Comparison of ENCODE assay signal across 31 mouse cellular contexts in genomic region chr15:97461060-97461459, GRCm38 (mm10).
DNase-seq lines count a peak whose midpoint lies in the region; ATAC-seq and TF ChIP-seq lines count a peak whose summit lies in the region.
"Had no signal": no experiment of that assay in that cellular context is flagged by ENCODE, and none has a peak within 500 bp of the region (broad histone marks: within the 10 kb centered on the region; RNA-seq: fewer than 3 reads in every experiment).

No protein-coding gene starts in this region.

- H3K4me3 ChIP-seq in ES-Bruce4 (ENCODE audit: low read depth, low read length) (peak overlapping the region; percentile 19; the same call in 1 of the 2 replicates), MEL (ENCODE audit: control insufficient read depth in 1 of 2, insufficient read depth in 1 of 2, low read depth in 2 of 2, low read length in 2 of 2) (no peak overlapping the region)
- H3K4me3 ChIP-seq: embryonic facial prominence, embryonic 10.5 days; embryonic facial prominence, embryonic 13.5 days; erythroblast, embryonic 14.5 days; forebrain, embryonic 12.5 days; forebrain, embryonic 15.5 days; heart, adult 2 months; heart, embryonic 10.5 days; heart, embryonic 13.5 days had no signal

- no peak for TF ChIP-seq RAD21 in MEL (IDR thresholded peaks at IDR 0.05; ENCODE audit: low read depth, low read length)

- peak; percentile 3 for DNase-seq in testis, postnatal 10 days (ENCODE audit: low spot score)
- DNase-seq in testis, postnatal 14 days (ENCODE audit: low spot score) = no peak
- DNase-seq in MEL (ENCODE audit: low read depth, low spot score) = peak; percentile 53
- peak; percentile 69 for DNase-seq in ZHBTc4 (ENCODE audit: low read depth, low spot score)
- DNase-seq in left cerebral cortex, adult 18-20 months (ENCODE audit: low spot score in 2 of 2) = no peak
- DNase-seq in yolk sac, embryonic 10.5 days (ENCODE audit: low spot score) = no peak
- DNase-seq: adrenal gland, adult 8-10 months; adrenal gland, postnatal 25 days; cerebellum, adult 11-12 months; cerebellum, adult 8-10 months; cerebellum, postnatal 10 days; cerebellum, postnatal 36 days; embryo, embryonic 11 days; gastrocnemius, postnatal 25 days; heart, postnatal 14 days; heart, postnatal 4 days had no signal

- peaks cover 2% of the 10 kb centered on the region for H3K4me1 ChIP-seq in ES-Bruce4 (ENCODE audit: control insufficient read depth, insufficient read depth, low read length)
- H3K4me1 ChIP-seq in MEL (ENCODE audit: control insufficient read depth in 1 of 2, insufficient read depth in 2 of 2, low read length in 2 of 2) = no peaks in the 10 kb centered on the region; a peak in 1 of 4 replicates
- H3K4me1 ChIP-seq: forebrain, embryonic 12.5 days; forebrain, embryonic 15.5 days; heart, embryonic 13.5 days had no signal

- H3K9me3 ChIP-seq in ES-Bruce4 (replicated peaks; ENCODE audit: control insufficient read depth, insufficient read depth, low read length, poor library complexity, severe bottlenecking) = no peaks in the 10 kb centered on the region
- H3K9me3 ChIP-seq in MEL (replicated peaks; ENCODE audit: insufficient read depth, low read length) = no peaks in the 10 kb centered on the region
- H3K9me3 ChIP-seq: embryonic facial prominence, embryonic 10.5 days; embryonic facial prominence, embryonic 13.5 days; forebrain, embryonic 12.5 days; forebrain, embryonic 15.5 days; heart, embryonic 10.5 days; heart, embryonic 13.5 days had no signal

- no peak for ATAC-seq in granulocyte monocyte progenitor cell, adult 5-6 weeks (replicated peaks; ENCODE audit: poor library complexity, severe bottlenecking)
- ATAC-seq: activated CD4-positive, CD25-positive, alpha-beta regulatory T cell, adult 4 months; forebrain, embryonic 15.5 days; hindbrain, postnatal 0 days; inflammation-experienced regulatory T-cells, adult 6 months; Patski had no signal

- TF ChIP-seq EP300 in ES-Bruce4 (IDR thresholded peaks at IDR 0.05; ENCODE audit: insufficient read depth, low read depth, low read length) (no peak), MEL (IDR thresholded peaks at IDR 0.05; ENCODE audit: low read depth in 1 of 2, low read length in 2 of 2) (no peak)

- no peak overlapping the region for H3K9ac ChIP-seq in ES-Bruce4 (ENCODE audit: low read depth, poor library complexity, severe bottlenecking)
- H3K9ac ChIP-seq in MEL (ENCODE audit: control insufficient read depth, low read depth, low read length, poor library complexity, severe bottlenecking) = no peak overlapping the region
- H3K9ac ChIP-seq: embryonic facial prominence, embryonic 13.5 days; forebrain, embryonic 12.5 days; forebrain, embryonic 15.5 days; heart, embryonic 13.5 days; hindbrain, embryonic 14.5 days had no signal

- H3K27me3 ChIP-seq in ES-Bruce4 (ENCODE audit: control insufficient read depth, insufficient read depth, low read length, poor library complexity, severe bottlenecking) (no peaks in the 10 kb centered on the region), MEL (ENCODE audit: control insufficient read depth in 1 of 2, insufficient read depth in 2 of 2, low read length in 2 of 2) (no peaks in the 10 kb centered on the region)
- H3K27me3 ChIP-seq: forebrain, embryonic 12.5 days; forebrain, embryonic 15.5 days; heart, embryonic 13.5 days; Patski had no signal

- H3K36me3 ChIP-seq in ES-Bruce4 (ENCODE audit: control insufficient read depth, insufficient read depth, low read length, poor library complexity, severe bottlenecking) = no peaks in the 10 kb centered on the region
- no peaks in the 10 kb centered on the region for H3K36me3 ChIP-seq in MEL (ENCODE audit: control insufficient read depth in 1 of 2, insufficient read depth in 2 of 2, low read length in 2 of 2)
- H3K36me3 ChIP-seq: embryonic facial prominence, embryonic 10.5 days; embryonic facial prominence, embryonic 13.5 days; forebrain, embryonic 12.5 days; forebrain, embryonic 15.5 days; heart, embryonic 10.5 days; heart, embryonic 13.5 days had no signal

- TF ChIP-seq POLR2A in ES-Bruce4 (IDR thresholded peaks at IDR 0.05; ENCODE audit: insufficient read depth, low read length) = no peak
- TF ChIP-seq POLR2A in MEL (IDR thresholded peaks at IDR 0.05; ENCODE audit: control insufficient read depth in 1 of 2, insufficient read depth in 1 of 2, low read depth in 1 of 2, low read length in 2 of 2, poor library complexity in 1 of 2) = no peak

- H3K27ac ChIP-seq in ES-Bruce4 (ENCODE audit: insufficient read depth, low read length) (peak overlapping the region; percentile 12; the same call in 1 of the 2 replicates), MEL (ENCODE audit: control insufficient read depth, low read depth, low read length) (no peak overlapping the region)
- H3K27ac ChIP-seq: embryonic facial prominence, embryonic 10.5 days; embryonic facial prominence, embryonic 13.5 days; forebrain, embryonic 12.5 days; forebrain, embryonic 15.5 days; heart, adult 2 months; heart, embryonic 10.5 days; heart, embryonic 13.5 days; hindbrain, embryonic 14.5 days; hindbrain, postnatal 0 days had no signal

- H3K79me2 ChIP-seq in MEL (ENCODE audit: control insufficient read depth, insufficient read depth, low read length, poor library complexity) = no peaks in the 10 kb centered on the region

- TF ChIP-seq CTCF in ES-Bruce4 (IDR thresholded peaks at IDR 0.05; ENCODE audit: low read depth, low read length) = no peak
- no peak for TF ChIP-seq CTCF in MEL (IDR thresholded peaks at IDR 0.05 in 2 of 3, conservative IDR thresholded peaks at IDR 0.05 in 1 of 3; ENCODE audit: control insufficient read depth in 1 of 3, insufficient read depth in 1 of 3, low read depth in 2 of 3, low read length in 3 of 3, poor library complexity in 1 of 3, severe bottlenecking in 1 of 3)

TF ChIP-seq in MEL, 35 proteins besides CTCF, POLR2A, EP300 and RAD21:
- no peak for TF ChIP-seq UBTF (IDR thresholded peaks at IDR 0.05; ENCODE audit: borderline replicate concordance, insufficient read depth, low read depth, low read length)
- TF ChIP-seq ZNF384 (IDR thresholded peaks at IDR 0.05; ENCODE audit: low read depth, low read length) = no peak
- no peak for TF ChIP-seq MAZ (IDR thresholded peaks at IDR 0.05; ENCODE audit: low read depth, low read length)
- no peak for TF ChIP-seq TBP (IDR thresholded peaks at IDR 0.05; ENCODE audit: low read depth, low read length)
- no peak for TF ChIP-seq TCF12 (IDR thresholded peaks at IDR 0.05; ENCODE audit: low read depth, low read length)
- no peak for TF ChIP-seq MAFK (IDR thresholded peaks at IDR 0.05; ENCODE audit: borderline replicate concordance, low read depth, low read length)
- no peak for TF ChIP-seq CHD1 (IDR thresholded peaks at IDR 0.05; ENCODE audit: low read depth, low read length)
- no peak for TF ChIP-seq MAX (IDR thresholded peaks at IDR 0.05; ENCODE audit: low read length)
- no peak for TF ChIP-seq GABPA (IDR thresholded peaks at IDR 0.05; ENCODE audit: low read depth, low read length)
- no peak for TF ChIP-seq ZKSCAN1 (IDR thresholded peaks at IDR 0.05; ENCODE audit: low read depth, low read length)
- TF ChIP-seq POLR2AphosphoS5 (IDR thresholded peaks at IDR 0.05; ENCODE audit: borderline replicate concordance, low read depth, low read length) = no peak
- no peak for TF ChIP-seq JUND (IDR thresholded peaks at IDR 0.05; ENCODE audit: low read depth, low read length)
- TF ChIP-seq SMC3 (IDR thresholded peaks at IDR 0.05; ENCODE audit: low read depth, low read length) = no peak
- TF ChIP-seq ZC3H11A (IDR thresholded peaks at IDR 0.05; ENCODE audit: low read depth, low read length) = no peak
- no peak for TF ChIP-seq USF2 (IDR thresholded peaks at IDR 0.05; ENCODE audit: borderline replicate concordance in 1 of 2, insufficient read depth in 1 of 2, low read depth in 1 of 2, low read length in 2 of 2)
- TF ChIP-seq TAL1 (IDR thresholded peaks at IDR 0.05; ENCODE audit: low read length) = no peak
- no peak for TF ChIP-seq SIN3A (IDR thresholded peaks at IDR 0.05; ENCODE audit: low read length)
- no peak for TF ChIP-seq HCFC1 (IDR thresholded peaks at IDR 0.05; ENCODE audit: low read depth, low read length)
- TF ChIP-seq USF1 (IDR thresholded peaks at IDR 0.05; ENCODE audit: low read depth, low read length) = no peak

Comparison
In these comparisons a context has a peak if more than half of its experiments do, and no peak if none do; other contexts are left out.
1. DNase-seq: peak in testis, postnatal 10 days (single experiment), MEL (single experiment) and ZHBTc4 (single experiment); none in testis, postnatal 14 days (single experiment), left cerebral cortex, adult 18-20 months (0 of 2) and yolk sac, embryonic 10.5 days (single experiment).